Mouse (Mus musculus): Measurements from ENCODE around the gene Pirt. TPM values are rescaled to one million over a fixed set of nuclear protein-coding genes. Genes with fewer than 3 reads are reported as not detected.

The Pirt gene
- polyA plus RNA-seq, 1 experiment from 2014 or later = 0.54 TPM

DNA sequence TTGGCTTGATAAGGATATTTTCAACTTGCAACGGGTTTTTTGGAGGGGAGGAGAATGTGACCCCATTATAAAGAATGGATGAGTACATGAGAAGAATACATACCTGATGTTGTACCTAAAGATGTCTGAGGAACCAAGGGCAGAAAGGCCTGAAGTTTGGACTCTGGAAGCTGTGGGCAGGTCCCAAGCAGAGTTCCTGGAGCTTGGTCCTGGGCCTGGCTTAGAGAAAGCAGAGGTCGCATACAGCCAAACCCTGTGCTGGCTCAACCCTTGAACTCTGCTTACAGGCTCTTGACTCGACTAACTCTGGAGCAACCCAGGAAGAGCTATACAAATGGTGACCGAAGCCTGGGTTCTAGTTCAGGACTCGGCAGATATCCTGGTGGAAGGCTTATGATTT lies 30.2 kb downstream of the Pirt start:
- ATAC-seq (ENCODE audit: low FRiP score, low TSS enrichment) = no peak
- H3K27me3 ChIP-seq (ENCODE audit: insufficient read depth, low read length) = no peaks in the 10 kb centered on the region
- H3K4me1 ChIP-seq (ENCODE audit: insufficient read depth, low read length) = no peaks in the 10 kb centered on the region
- no peak overlapping the region for H3K9ac ChIP-seq (replicated peaks; ENCODE audit: low read length)
- H3K27ac ChIP-seq (ENCODE audit: low read length) = no peak overlapping the region
- no peak overlapping the region for H3K4me2 ChIP-seq (replicated peaks; ENCODE audit: low read depth, low read length)
- 89% methylated on average over 5 of the region's 5 CpGs for WGBS
- H3K36me3 ChIP-seq (ENCODE audit: insufficient read depth, low read length) = no peaks in the 10 kb centered on the region
- H3K4me3 ChIP-seq (ENCODE audit: low read length) = no peak overlapping the region
- no peaks in the 10 kb centered on the region for H3K9me3 ChIP-seq (ENCODE audit: low read length)

DNA sequence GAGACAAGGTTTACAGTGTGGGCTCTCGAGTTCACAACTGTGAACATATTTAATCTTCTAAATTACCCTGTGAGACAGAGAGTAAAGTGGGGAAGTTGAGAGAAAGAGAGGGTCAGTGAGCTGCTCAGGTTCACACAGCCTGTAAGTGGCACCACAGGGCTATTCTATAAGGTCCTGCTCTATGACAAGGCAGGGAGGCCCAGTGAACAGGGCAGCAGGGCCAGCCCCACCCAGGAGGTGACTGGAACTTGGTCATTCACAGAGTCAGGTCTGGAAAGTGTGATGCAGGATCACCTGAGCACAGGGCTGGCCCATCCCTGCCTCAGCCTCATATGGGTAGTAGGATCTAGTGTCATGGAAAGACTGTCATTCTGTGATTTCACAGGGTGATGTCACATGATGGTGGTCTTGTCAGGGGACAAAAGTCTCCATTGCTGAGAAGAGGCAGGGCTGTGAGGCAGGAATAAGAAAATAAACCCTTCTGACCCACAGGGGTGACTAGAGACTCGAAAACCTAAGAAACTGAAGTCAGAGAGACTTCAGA lies 33.5 kb downstream of the Pirt start:
- no peak for ATAC-seq (ENCODE audit: low FRiP score, low TSS enrichment)
- Histone ChIP-seq H3K9me3 (ENCODE audit: low read length) (no peaks in the 10 kb centered on the region), H3K36me3 (ENCODE audit: insufficient read depth, low read length) (no peaks in the 10 kb centered on the region), H3K4me1 (ENCODE audit: insufficient read depth, low read length) (no peaks in the 10 kb centered on the region), H3K4me2 (replicated peaks; ENCODE audit: low read depth, low read length) (no peak overlapping the region), H3K4me3 (ENCODE audit: low read length) (no peak overlapping the region), H3K27me3 (ENCODE audit: insufficient read depth, low read length) (no peaks in the 10 kb centered on the region), H3K27ac (ENCODE audit: low read length) (no peak overlapping the region), H3K9ac (replicated peaks; ENCODE audit: low read length) (no peak overlapping the region)
- WGBS = 51% methylated on average over 2 of the region's 2 CpGs

DNA sequence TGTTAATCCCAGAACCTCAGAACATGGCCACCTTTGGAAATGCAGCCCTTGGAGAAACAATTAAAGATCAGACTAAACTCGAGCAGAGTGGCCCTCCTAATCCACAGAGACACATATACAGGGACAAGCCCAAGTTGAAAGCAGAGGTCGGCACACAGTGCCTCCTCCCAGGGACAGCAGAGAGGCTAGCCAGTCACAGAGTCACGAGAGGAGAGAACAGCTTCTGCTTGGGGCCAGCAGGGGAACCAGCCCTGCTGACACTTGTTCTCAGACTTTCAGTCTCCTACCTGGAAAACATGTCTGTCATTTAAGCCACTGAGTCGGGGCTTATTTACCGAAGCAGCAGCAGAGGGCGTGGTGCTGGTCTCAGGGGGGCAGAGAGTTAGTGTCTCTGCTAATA lies 34.7 kb downstream of the Pirt start:
- Histone ChIP-seq H3K27me3 (ENCODE audit: insufficient read depth, low read length) (no peaks in the 10 kb centered on the region), H3K4me1 (ENCODE audit: insufficient read depth, low read length) (no peaks in the 10 kb centered on the region), H3K4me2 (replicated peaks; ENCODE audit: low read depth, low read length) (no peak overlapping the region), H3K4me3 (ENCODE audit: low read length) (no peak overlapping the region), H3K27ac (ENCODE audit: low read length) (no peak overlapping the region), H3K9me3 (ENCODE audit: low read length) (no peaks in the 10 kb centered on the region), H3K9ac (replicated peaks; ENCODE audit: low read length) (no peak overlapping the region), H3K36me3 (ENCODE audit: insufficient read depth, low read length) (no peaks in the 10 kb centered on the region)
- no peak for ATAC-seq (ENCODE audit: low FRiP score, low TSS enrichment)
- 74% methylated on average over 6 of the region's 6 CpGs for WGBS

DNA sequence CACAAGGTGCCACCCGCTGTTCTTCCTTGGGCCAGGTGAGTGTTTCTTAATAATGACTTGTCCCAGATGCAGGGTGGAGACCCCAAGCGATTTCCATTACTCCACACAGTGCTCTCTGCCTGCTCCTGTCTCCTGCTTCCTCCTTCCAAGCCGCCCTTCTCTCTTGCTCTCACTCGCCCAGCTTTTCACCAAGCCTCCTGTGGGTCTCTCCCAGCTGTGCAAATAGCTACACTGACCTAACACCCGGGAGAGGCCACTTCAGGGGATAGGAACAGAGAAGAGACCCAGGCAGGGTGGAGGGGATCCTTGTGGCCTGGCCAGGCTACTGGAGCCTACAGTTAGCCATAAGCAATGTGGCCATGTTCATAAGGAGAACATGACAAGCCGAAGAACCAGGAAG lies 35.1 kb downstream of the Pirt start:
- Histone ChIP-seq H3K4me1 (ENCODE audit: insufficient read depth, low read length) (no peaks in the 10 kb centered on the region), H3K9ac (replicated peaks; ENCODE audit: low read length) (no peak overlapping the region), H3K9me3 (ENCODE audit: low read length) (no peaks in the 10 kb centered on the region), H3K4me3 (ENCODE audit: low read length) (no peak overlapping the region), H3K27me3 (ENCODE audit: insufficient read depth, low read length) (no peaks in the 10 kb centered on the region), H3K4me2 (replicated peaks; ENCODE audit: low read depth, low read length) (no peak overlapping the region), H3K36me3 (ENCODE audit: insufficient read depth, low read length) (no peaks in the 10 kb centered on the region), H3K27ac (ENCODE audit: low read length) (no peak overlapping the region)
- WGBS = 75% methylated on average over 6 of the region's 6 CpGs
- no peak for ATAC-seq (ENCODE audit: low FRiP score, low TSS enrichment)

- ATAC-seq (ENCODE audit: low FRiP score, low TSS enrichment) = no peak
- H3K27ac ChIP-seq (ENCODE audit: low read length) = no peak within 1 kb of the TSS
- 74% methylated on average over 9 of the region's 9 CpGs for WGBS
These were observed 44.5 kb downstream of the Pirt start, which contains the start of gene Tmem238l for GRCm38 (mm10) chr11:66956303-66956702. TSS of gene Tmem238l (plus strand) at chr11:66956638.

GRCm38 (mm10) chr11:66960797-66961196 lies 49.0 kb downstream of the Pirt start:
- ATAC-seq (ENCODE audit: low FRiP score, low TSS enrichment) = no peak
- H3K9me3 ChIP-seq (ENCODE audit: low read length) = no peaks in the 10 kb centered on the region
- no peaks in the 10 kb centered on the region for H3K27me3 ChIP-seq (ENCODE audit: insufficient read depth, low read length)
- no peak overlapping the region for H3K27ac ChIP-seq (ENCODE audit: low read length)
- 56% methylated on average over 1 of the region's 1 CpGs for WGBS
- H3K9ac ChIP-seq (replicated peaks; ENCODE audit: low read length) = no peak overlapping the region
- H3K4me2 ChIP-seq (replicated peaks; ENCODE audit: low read depth, low read length) = no peak overlapping the region
- no peaks in the 10 kb centered on the region for H3K36me3 ChIP-seq (ENCODE audit: insufficient read depth, low read length)
- no peaks in the 10 kb centered on the region for H3K4me1 ChIP-seq (ENCODE audit: insufficient read depth, low read length)
- H3K4me3 ChIP-seq (ENCODE audit: low read length) = no peak overlapping the region

More at GRCm38 (mm10) chr11:66956303-66956702, 44.5 kb downstream of the Pirt start, which contains the start of gene Tmem238l:
- Histone ChIP-seq H3K9me3 (ENCODE audit: low read length) (no peaks in the 10 kb centered on the region), H3K4me3 (ENCODE audit: low read length) (no peak within 1 kb of the TSS), H3K36me3 (ENCODE audit: insufficient read depth, low read length) (no peaks in the 10 kb centered on the region), H3K4me2 (replicated peaks; ENCODE audit: low read depth, low read length) (no peak within 1 kb of the TSS), H3K4me1 (ENCODE audit: insufficient read depth, low read length) (no peaks in the 10 kb centered on the region), H3K9ac (replicated peaks; ENCODE audit: low read length) (no peak within 1 kb of the TSS), H3K27me3 (ENCODE audit: insufficient read depth, low read length) (no peaks in the 10 kb centered on the region)

GRCm38 (mm10) chr11:66961447-66962176 lies 49.8 kb downstream of the Pirt start:
- no peak for ATAC-seq (ENCODE audit: low FRiP score, low TSS enrichment)
- H3K9ac ChIP-seq (replicated peaks; ENCODE audit: low read length) = no peak overlapping the region
- no peaks in the 10 kb centered on the region for H3K9me3 ChIP-seq (ENCODE audit: low read length)
- no peak overlapping the region for H3K4me2 ChIP-seq (replicated peaks; ENCODE audit: low read depth, low read length)
- no peak overlapping the region for H3K27ac ChIP-seq (ENCODE audit: low read length)
- no peaks in the 10 kb centered on the region for H3K36me3 ChIP-seq (ENCODE audit: insufficient read depth, low read length)
- no peak overlapping the region for H3K4me3 ChIP-seq (ENCODE audit: low read length)
- no peaks in the 10 kb centered on the region for H3K27me3 ChIP-seq (ENCODE audit: insufficient read depth, low read length)
- H3K4me1 ChIP-seq (ENCODE audit: insufficient read depth, low read length) = no peaks in the 10 kb centered on the region
- WGBS = 83% methylated on average over 12 of the region's 12 CpGs

GRCm38 (mm10) chr11:66963462-66963861 lies 51.7 kb downstream of the Pirt start:
- Histone ChIP-seq H3K4me1 (ENCODE audit: insufficient read depth, low read length) (no peaks in the 10 kb centered on the region), H3K36me3 (ENCODE audit: insufficient read depth, low read length) (no peaks in the 10 kb centered on the region), H3K9ac (replicated peaks; ENCODE audit: low read length) (no peak overlapping the region), H3K4me3 (ENCODE audit: low read length) (no peak overlapping the region), H3K27ac (ENCODE audit: low read length) (no peak overlapping the region), H3K27me3 (ENCODE audit: insufficient read depth, low read length) (no peaks in the 10 kb centered on the region), H3K4me2 (replicated peaks; ENCODE audit: low read depth, low read length) (no peak overlapping the region), H3K9me3 (ENCODE audit: low read length) (no peaks in the 10 kb centered on the region)
- no peak for ATAC-seq (ENCODE audit: low FRiP score, low TSS enrichment)
- 94% methylated on average over 1 of the region's 1 CpGs for WGBS

GRCm38 (mm10) chr11:66966500-66967116 lies 54.8 kb downstream of the Pirt start:
- Histone ChIP-seq H3K4me1 (ENCODE audit: insufficient read depth, low read length) (no peaks in the 10 kb centered on the region), H3K36me3 (ENCODE audit: insufficient read depth, low read length) (no peaks in the 10 kb centered on the region), H3K9me3 (ENCODE audit: low read length) (no peaks in the 10 kb centered on the region), H3K27me3 (ENCODE audit: insufficient read depth, low read length) (no peaks in the 10 kb centered on the region), H3K4me3 (ENCODE audit: low read length) (no peak overlapping the region), H3K9ac (replicated peaks; ENCODE audit: low read length) (no peak overlapping the region), H3K27ac (ENCODE audit: low read length) (no peak overlapping the region), H3K4me2 (replicated peaks; ENCODE audit: low read depth, low read length) (no peak overlapping the region)
- 20% methylated on average over 7 of the region's 7 CpGs for WGBS
- ATAC-seq (ENCODE audit: low FRiP score, low TSS enrichment) = no peak

DNA sequence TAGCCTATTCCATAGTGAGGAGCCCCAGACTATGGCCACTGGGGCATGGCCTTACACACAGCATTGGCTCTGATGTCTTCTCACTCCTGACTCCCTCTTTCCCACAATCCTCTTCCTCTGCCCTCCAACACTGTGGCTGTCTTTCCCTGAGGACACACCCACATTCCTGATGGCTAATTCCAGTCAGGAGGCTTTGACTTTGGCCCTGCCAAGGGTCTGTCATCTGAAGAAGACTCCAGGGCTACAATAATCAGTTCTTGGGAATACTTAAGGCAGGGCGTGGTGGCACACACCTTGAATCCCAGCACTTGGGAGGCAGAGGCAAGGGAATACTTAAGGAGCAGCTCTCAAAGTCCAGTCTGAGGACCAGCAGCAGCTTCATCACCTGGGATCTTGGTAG lies 56.8 kb downstream of the Pirt start:
- no peak for ATAC-seq (ENCODE audit: low FRiP score, low TSS enrichment)
- Histone ChIP-seq H3K4me1 (ENCODE audit: insufficient read depth, low read length) (no peaks in the 10 kb centered on the region), H3K9me3 (ENCODE audit: low read length) (no peaks in the 10 kb centered on the region), H3K4me3 (ENCODE audit: low read length) (no peak overlapping the region), H3K4me2 (replicated peaks; ENCODE audit: low read depth, low read length) (no peak overlapping the region), H3K36me3 (ENCODE audit: insufficient read depth, low read length) (no peaks in the 10 kb centered on the region), H3K27ac (ENCODE audit: low read length) (no peak overlapping the region), H3K9ac (replicated peaks; ENCODE audit: low read length) (no peak overlapping the region), H3K27me3 (ENCODE audit: insufficient read depth, low read length) (no peaks in the 10 kb centered on the region)
- WGBS = 90% methylated on average over 1 of the region's 1 CpGs

Data from kidney, embryonic 16.5 days (tissue).